Mouse (Mus musculus): ENCODE results near the gene Hmmr. TPM values are rescaled to one million over a fixed set of nuclear protein-coding genes. Genes with fewer than 3 reads are reported as not detected.

The Hmmr gene
- polyA plus RNA-seq, 1 experiment from 2014 or later = 1.5 TPM

DNA sequence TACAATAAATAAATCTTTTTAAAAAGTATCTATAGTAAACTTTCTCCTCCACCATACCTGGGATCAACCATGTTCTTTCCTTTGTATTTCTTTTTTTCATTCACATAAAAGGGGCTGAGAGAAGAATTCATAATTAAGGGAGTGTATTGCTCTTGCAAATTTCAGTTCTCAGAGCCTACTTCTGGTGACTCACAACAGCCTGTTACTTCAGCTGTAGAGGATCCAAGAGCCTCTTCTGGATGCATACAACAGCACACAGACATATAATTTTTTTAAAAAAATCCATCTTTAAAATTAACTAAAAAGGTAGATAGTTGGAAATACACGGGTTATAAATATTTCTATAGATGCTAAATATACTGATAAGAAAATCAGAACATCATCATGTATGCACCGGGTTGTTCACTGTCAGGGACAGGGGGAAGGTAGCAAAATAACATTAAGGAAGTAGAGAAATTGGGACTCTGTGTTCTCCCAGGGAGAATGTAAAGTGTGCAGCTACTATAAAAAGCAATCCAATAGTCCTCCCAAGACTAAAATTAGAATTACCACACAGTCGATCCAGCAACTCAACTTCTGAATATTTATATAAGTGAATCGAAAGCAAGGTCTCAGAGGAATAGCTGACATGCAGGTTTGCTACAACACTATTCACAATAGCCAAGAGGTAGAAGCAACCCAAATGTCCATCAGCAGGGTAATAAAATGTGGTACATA lies 58.0 kb downstream of the Hmmr start:
- Histone ChIP-seq H3K4me2 (replicated peaks; ENCODE audit: low read depth, low read length) (no peak overlapping the region), H3K4me3 (ENCODE audit: low read depth, low read length) (no peak overlapping the region), H3K9me3 (ENCODE audit: low read length) (no peaks in the 10 kb centered on the region), H3K36me3 (ENCODE audit: insufficient read depth, low read length) (peaks cover 19% of the 10 kb centered on the region), H3K9ac (replicated peaks; ENCODE audit: low read depth) (no peak overlapping the region), H3K27ac (ENCODE audit: low read length) (no peak overlapping the region), H3K4me1 (ENCODE audit: insufficient read depth, low read depth, low read length) (no peaks in the 10 kb centered on the region), H3K27me3 (replicated peaks; ENCODE audit: insufficient read depth, low read length) (no peaks in the 10 kb centered on the region)
- 73% methylated on average over 4 of the region's 4 CpGs for WGBS
- ATAC-seq = no peak
- no peak for TF ChIP-seq CTCF (IDR thresholded peaks at IDR 0.05)
- no peak for TF ChIP-seq EP300 (IDR thresholded peaks at IDR 0.05)
- no peak for DNase-seq (ENCODE audit: low spot score)

Other genes with a start within 250 kb of the Hmmr start
- 110 and 111 TPM in 2 replicates for gene Mat2b, start 38.2 kb downstream of the Hmmr start, polyA plus RNA-seq (2015; fragmentation: Nextera tagmentation; extraction: Ambion mirVana)
- 55.2 and 60.7 TPM in 2 replicates for gene Nudcd2, start 245 bp upstream of the Hmmr start, polyA plus RNA-seq (2015; fragmentation: Nextera tagmentation; extraction: Ambion mirVana)
- gene Ccng1, start 21.9 kb upstream of the Hmmr start, polyA plus RNA-seq (2015; fragmentation: Nextera tagmentation; extraction: Ambion mirVana) = 26.2 and 32.2 TPM in 2 replicates